Mouse (Mus musculus) midbrain, embryonic 16.5 days (tissue): ENCODE data around the gene Znrf4. TPM values are rescaled to one million over a fixed set of nuclear protein-coding genes. Genes with fewer than 3 reads are reported as not detected.
"Not testable (repeated sequence)": the region's sequence is repeated elsewhere in the genome, so short reads cannot be mapped to it uniquely, and the experiment has no call there.

Experiments
- ATAC-seq: fragments of 200-750 bp; cut with Nextera tagmentation; 2 replicates; pipeline ENCODE4 v1.8.0; 2017; ENCODE audit warnings: moderate TSS enrichment
- H3K27ac ChIP-seq: fragments of 300-500 bp; sonication (generic); 2 replicates; pipeline ENCODE4 v1.5.1; 2014; ENCODE audit warnings: mild to moderate bottlenecking, low read length, mixed read lengths
- H3K27me3 ChIP-seq: fragments of 300-500 bp; sonication (generic); 2 replicates; pipeline ENCODE4 v1.6.1; 2014; ENCODE audit warnings: low read depth, low read length, mixed read lengths; ENCODE audit not compliant: control insufficient read depth, insufficient read depth
- H3K36me3 ChIP-seq: fragments of 300-500 bp; sonication (generic); 2 replicates; pipeline ENCODE4 v1.6.1; 2014; ENCODE audit warnings: mild to moderate bottlenecking, low read length, moderate library complexity, mixed read lengths; ENCODE audit not compliant: control insufficient read depth, insufficient read depth
- H3K4me1 ChIP-seq: fragments of 300-500 bp; sonication (generic); 2 replicates; pipeline ENCODE4 v1.6.1; 2014; ENCODE audit warnings: mild to moderate bottlenecking, low read length, mixed read lengths; ENCODE audit not compliant: control insufficient read depth, insufficient read depth
- H3K4me2 ChIP-seq: fragments of 300-500 bp; sonication (generic); 2 replicates; pipeline ENCODE4 v1.6.1; 2014; ENCODE audit warnings: mild to moderate bottlenecking, low read length, mixed read lengths
- H3K4me3 ChIP-seq: fragments of 300-500 bp; sonication (generic); 2 replicates; pipeline ENCODE4 v1.5.1; 2014; ENCODE audit warnings: low read depth, mild to moderate bottlenecking, low read length, moderate library complexity, mixed read lengths
- H3K9ac ChIP-seq: fragments of 300-500 bp; sonication (generic); 2 replicates; pipeline ENCODE4 v1.6.1; 2014; ENCODE audit warnings: low read depth, low read length, mixed read lengths
- H3K9me3 ChIP-seq: fragments of 300-500 bp; sonication (generic); replicated peaks from 2 replicates; pipeline ENCODE4 v1.6.1; 2014; ENCODE audit warnings: mild to moderate bottlenecking, low read length, mixed read lengths; ENCODE audit not compliant: control insufficient read depth, poor library complexity, severe bottlenecking
- WGBS: fragments of 180-500 bp; shearing (Covaris S2); extraction: QIAGEN DNeasy Blood & Tissue Kit; methylation state at CpG from one replicate; pipeline ENCODE4 v1.1.7; 2014; 5-methylcytosine and 5-hydroxymethylcytosine counted together
- polyA plus RNA-seq: library from polyadenylated mRNA; unstranded; fragments of >200 nt; fragmentation: Nextera tagmentation; extraction: Ambion mirVana; gene quantifications from 2 replicates; pipeline ENCODE4 v1.2.1, GENCODE M21; 2015

The Znrf4 gene
- polyA plus RNA-seq, 1 experiment from 2014 or later = not detected

GRCm38 (mm10) chr17:56505401-56505800 is 6.8 kb downstream of the Znrf4 start:
- 84% methylated on average over 10 of the region's 10 CpGs for WGBS
- no peak overlapping the region for H3K4me3 ChIP-seq

GRCm38 (mm10) chr17:56502526-56502925 is 9.7 kb downstream of the Znrf4 start:
- Histone ChIP-seq H3K4me1 (peaks cover 7% of the 10 kb centered on the region), H3K4me2 (no peak overlapping the region), H3K36me3 (no peaks in the 10 kb centered on the region), H3K4me3 (no peak overlapping the region), H3K27me3 (no peaks in the 10 kb centered on the region), H3K9ac (no peak overlapping the region), H3K27ac (no peak overlapping the region), H3K9me3 (no peaks in the 10 kb centered on the region)
- WGBS = 25% methylated on average over 8 of the region's 9 CpGs
- peak; percentile 34; the same call in 1 of the 2 replicates for ATAC-seq

More at GRCm38 (mm10) chr17:56505401-56505800, 6.8 kb downstream of the Znrf4 start:
- peaks cover 4% of the 10 kb centered on the region for H3K27me3 ChIP-seq
- H3K9me3 ChIP-seq = no peaks in the 10 kb centered on the region
- no peak for ATAC-seq
- H3K4me2 ChIP-seq = no peak overlapping the region
- H3K27ac ChIP-seq = no peak overlapping the region
- peaks cover 12% of the 10 kb centered on the region for H3K4me1 ChIP-seq
- H3K36me3 ChIP-seq = no peaks in the 10 kb centered on the region
- no peak overlapping the region for H3K9ac ChIP-seq

- ATAC-seq = not testable (repeated sequence)
Observed at GRCm38 (mm10) chr17:56501635-56502400, 10.4 kb downstream of the Znrf4 start.

GRCm38 (mm10) chr17:56499229-56499628 is 13.0 kb downstream of the Znrf4 start:
- Histone ChIP-seq H3K4me3 (no peak overlapping the region), H3K27me3 (no peaks in the 10 kb centered on the region), H3K4me2 (no peak overlapping the region), H3K36me3 (no peaks in the 10 kb centered on the region), H3K9ac (no peak overlapping the region), H3K4me1 (no peaks in the 10 kb centered on the region), H3K9me3 (no peaks in the 10 kb centered on the region), H3K27ac (no peak overlapping the region)
- WGBS = 57% methylated on average over 5 of the region's 5 CpGs
- no peak for ATAC-seq

More at GRCm38 (mm10) chr17:56501635-56502400, 10.4 kb downstream of the Znrf4 start:
- not testable (repeated sequence) for H3K9ac ChIP-seq, H3K4me1 ChIP-seq, H3K36me3 ChIP-seq, H3K4me3 ChIP-seq, H3K9me3 ChIP-seq, H3K4me2 ChIP-seq, H3K27me3 ChIP-seq
- 32% methylated on average over 2 of the region's 2 CpGs for WGBS
- peak overlapping the region; percentile 25; the same call in 1 of the 2 replicates for H3K27ac ChIP-seq

GRCm38 (mm10) chr17:56494480-56494879 is 17.8 kb downstream of the Znrf4 start:
- Histone ChIP-seq H3K9ac (no peak overlapping the region), H3K27ac (no peak overlapping the region), H3K36me3 (no peaks in the 10 kb centered on the region), H3K4me2 (no peak overlapping the region), H3K9me3 (no peaks in the 10 kb centered on the region), H3K27me3 (no peaks in the 10 kb centered on the region), H3K4me1 (no peaks in the 10 kb centered on the region), H3K4me3 (no peak overlapping the region)
- 70% methylated on average over 2 of the region's 2 CpGs for WGBS
- ATAC-seq = no peak

- Histone ChIP-seq H3K4me3 (no peak overlapping the region), H3K27ac (no peak overlapping the region), H3K4me2 (no peak overlapping the region), H3K27me3 (no peaks in the 10 kb centered on the region), H3K9me3 (no peaks in the 10 kb centered on the region), H3K9ac (no peak overlapping the region), H3K36me3 (no peaks in the 10 kb centered on the region), H3K4me1 (peaks cover 1% of the 10 kb centered on the region; the same call in 1 of the 2 replicates)
- 98% methylated on average over 2 of the region's 2 CpGs for WGBS
- ATAC-seq = no peak
Observed at GRCm38 (mm10) chr17:56493841-56494240, 18.4 kb downstream of the Znrf4 start.

- H3K4me1 ChIP-seq = peaks cover 21% of the 10 kb centered on the region
- no peak overlapping the region for H3K4me2 ChIP-seq
- H3K9me3 ChIP-seq = no peaks in the 10 kb centered on the region
- no peaks in the 10 kb centered on the region for H3K27me3 ChIP-seq
- no peak overlapping the region for H3K9ac ChIP-seq
- ATAC-seq = no peak
- no peak overlapping the region for H3K27ac ChIP-seq
- H3K4me3 ChIP-seq = no peak overlapping the region
- 83% methylated on average over 7 of the region's 7 CpGs for WGBS
- no peaks in the 10 kb centered on the region for H3K36me3 ChIP-seq
Observed at GRCm38 (mm10) chr17:56490438-56491152, 21.6 kb downstream of the Znrf4 start.

GRCm38 (mm10) chr17:56488028-56488427 is 24.2 kb downstream of the Znrf4 start:
- Histone ChIP-seq H3K4me3 (no peak overlapping the region), H3K4me1 (peaks cover 21% of the 10 kb centered on the region), H3K27me3 (no peaks in the 10 kb centered on the region), H3K9me3 (no peaks in the 10 kb centered on the region), H3K4me2 (peak overlapping the region; percentile 14; the same call in 1 of the 2 replicates), H3K9ac (peak overlapping the region; percentile 27; the same call in 1 of the 2 replicates), H3K27ac (peak overlapping the region; percentile 85), H3K36me3 (no peaks in the 10 kb centered on the region)
- ATAC-seq = peak; percentile 82
- WGBS = 5% methylated on average over 12 of the region's 12 CpGs

- under 1% methylated on average over 10 of the region's 16 CpGs for WGBS
- Histone ChIP-seq H3K9ac (peak overlapping the region; percentile 12; the same call in 1 of the 2 replicates), H3K36me3 (no peaks in the 10 kb centered on the region), H3K27me3 (no peaks in the 10 kb centered on the region), H3K4me1 (peaks cover 21% of the 10 kb centered on the region), H3K4me3 (no peak overlapping the region), H3K9me3 (no peaks in the 10 kb centered on the region), H3K4me2 (peak overlapping the region; percentile 25; the same call in 1 of the 2 replicates), H3K27ac (peak overlapping the region; percentile 85)
- ATAC-seq = peak; percentile 81
Observed at GRCm38 (mm10) chr17:56487441-56487888, 24.8 kb downstream of the Znrf4 start.
